ENCODE assay signal across 14 mouse cellular contexts in the genomic region with DNA sequence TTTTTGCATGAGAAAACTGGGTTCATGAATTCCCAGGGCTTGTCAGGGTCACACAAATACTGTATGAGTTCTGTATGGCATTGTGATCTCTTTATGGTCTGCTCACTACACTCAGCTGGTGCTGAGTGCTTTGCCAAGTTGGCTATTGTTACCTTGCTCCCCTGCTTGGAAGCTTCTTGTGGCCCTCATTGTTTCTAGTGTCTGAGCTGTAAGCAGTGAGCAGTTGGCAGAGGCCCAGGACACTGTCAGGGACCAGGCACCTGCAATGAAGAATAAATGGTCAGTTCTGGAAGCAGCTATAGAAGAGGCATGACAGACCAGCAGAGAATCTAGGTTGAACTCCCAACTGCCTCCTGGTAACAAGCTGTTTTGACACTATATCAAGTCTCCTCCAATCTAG.
DNase-seq lines count a peak whose midpoint lies in the region; ATAC-seq lines count a peak whose summit lies in the region.
"Had no signal": no experiment of that assay in that cellular context is flagged by ENCODE, and none has a peak within 500 bp of the region (broad histone marks: within the 10 kb centered on the region; RNA-seq: fewer than 3 reads in every experiment).

No protein-coding gene starts in this region.

- DNase-seq in left cerebral cortex, postnatal 4 days: peak; percentile 35
- no peak for DNase-seq in left cerebral cortex, postnatal 10 days (ENCODE audit: extremely low spot score in 1 of 2, low spot score in 2 of 2)
- peak; percentile 37 for DNase-seq in brain, adult 2 months (ENCODE audit: low read depth, low spot score)
- DNase-seq in cerebellum, adult 11-12 months: peak; percentile 32
- DNase-seq in cerebellum, postnatal 25 days: peak; percentile 72 to 83
- no peak for DNase-seq in heart, adult 18-20 months
- DNase-seq: heart, postnatal 4 days; kidney, adult 18-20 months; lung, postnatal 10 days; right cerebral cortex, postnatal 4 days; thymus, adult 18-20 months had no signal

- no peak for ATAC-seq in granulocyte monocyte progenitor cell, adult 5-6 weeks (replicated peaks; ENCODE audit: poor library complexity, severe bottlenecking)
- ATAC-seq: CD4-positive, CD25-positive, alpha-beta regulatory T cell, adult 4 months; forebrain, embryonic 13.5 days had no signal

- intact Hi-C loops in left cerebral cortex, postnatal 4 days (cut with DNase I): no loop called here
- intact Hi-C loops in left cerebral cortex, postnatal 10 days (cut with DNase I): no loop called here

Comparison
In these comparisons a context has a peak if more than half of its experiments do, and no peak if none do; other contexts are left out.
1. DNase-seq: peak in left cerebral cortex, postnatal 4 days (single experiment), brain, adult 2 months (single experiment), cerebellum, adult 11-12 months (single experiment) and cerebellum, postnatal 25 days (2 of 2); none in left cerebral cortex, postnatal 10 days (0 of 2) and heart, adult 18-20 months (0 of 2).